Mouse (Mus musculus) neural tube, embryonic 15.5 days (tissue): Measurements from ENCODE around the gene Slc2a2. TPM values are rescaled to one million over a fixed set of nuclear protein-coding genes. Genes with fewer than 3 reads are reported as not detected.
"Not testable (repeated sequence)": the region's sequence is repeated elsewhere in the genome, so short reads cannot be mapped to it uniquely, and the experiment has no call there.

Experiments used
- ATAC-seq: fragments of 200-750 bp; cut with Nextera tagmentation; 2 replicates; pipeline ENCODE4 v1.8.0; 2017; ENCODE audit warnings: mild to moderate bottlenecking, moderate TSS enrichment, moderate library complexity; ENCODE audit not compliant: low FRiP score
- H3K27ac ChIP-seq: fragments of 300-500 bp; sonication (generic); replicated peaks from 2 replicates; pipeline ENCODE4 v1.5.1; 2015; ENCODE audit warnings: mild to moderate bottlenecking, inconsistent platforms
- H3K27me3 ChIP-seq: fragments of 300-500 bp; sonication (generic); replicated peaks from 2 replicates; pipeline ENCODE4 v1.6.1; 2015; ENCODE audit warnings: inconsistent platforms
- H3K36me3 ChIP-seq: fragments of 300-500 bp; sonication (generic); 2 replicates; pipeline ENCODE4 v1.6.1; 2015; ENCODE audit warnings: inconsistent platforms
- H3K4me1 ChIP-seq: fragments of 300-500 bp; sonication (generic); 2 replicates; pipeline ENCODE4 v1.6.1; 2015; ENCODE audit warnings: inconsistent platforms
- H3K4me2 ChIP-seq: fragments of 300-500 bp; sonication (generic); 2 replicates; pipeline ENCODE4 v1.6.1; 2015; ENCODE audit warnings: inconsistent platforms, mild to moderate bottlenecking, moderate library complexity
- H3K4me3 ChIP-seq: fragments of 300-500 bp; sonication (generic); replicated peaks from 2 replicates; pipeline ENCODE4 v1.5.1; 2015; ENCODE audit warnings: mild to moderate bottlenecking, inconsistent platforms
- H3K9ac ChIP-seq: fragments of 300-500 bp; sonication (generic); replicated peaks from 2 replicates; pipeline ENCODE4 v1.6.1; 2015; ENCODE audit warnings: mild to moderate bottlenecking, inconsistent platforms
- H3K9me3 ChIP-seq: fragments of 300-500 bp; sonication (generic); replicated peaks from 2 replicates; pipeline ENCODE4 v1.6.1; 2016; ENCODE audit warnings: inconsistent platforms
- WGBS: fragments of 180-500 bp; shearing (Covaris S2); methylation state at CpG from one replicate; pipeline ENCODE4 v1.1.7; 2015; ENCODE audit warnings: mixed read lengths; 5-methylcytosine and 5-hydroxymethylcytosine counted together
- polyA plus RNA-seq: library from polyadenylated mRNA; unstranded; fragments of >200 nt; fragmentation: Nextera tagmentation; extraction: Ambion mirVana; gene quantifications from 2 replicates; pipeline ENCODE4 v1.2.1, GENCODE M21; 2015

Gene Slc2a2
- polyA plus RNA-seq, 1 experiment from 2014 or later: 0.10 TPM

- 36% methylated on average over 2 of the region's 2 CpGs for WGBS
- no peaks in the 10 kb centered on the region for H3K27me3 ChIP-seq
- no peaks in the 10 kb centered on the region for H3K9me3 ChIP-seq
- no peaks in the 10 kb centered on the region for H3K4me1 ChIP-seq
- no peak overlapping the region for H3K27ac ChIP-seq
- no peak overlapping the region for H3K4me2 ChIP-seq
- no peak overlapping the region for H3K9ac ChIP-seq
- no peaks in the 10 kb centered on the region for H3K36me3 ChIP-seq
- no peak for ATAC-seq
- H3K4me3 ChIP-seq: no peak overlapping the region
These were observed 39.3 kb downstream of the Slc2a2 start for GRCm38 (mm10) chr3:28736981-28737380.

DNA sequence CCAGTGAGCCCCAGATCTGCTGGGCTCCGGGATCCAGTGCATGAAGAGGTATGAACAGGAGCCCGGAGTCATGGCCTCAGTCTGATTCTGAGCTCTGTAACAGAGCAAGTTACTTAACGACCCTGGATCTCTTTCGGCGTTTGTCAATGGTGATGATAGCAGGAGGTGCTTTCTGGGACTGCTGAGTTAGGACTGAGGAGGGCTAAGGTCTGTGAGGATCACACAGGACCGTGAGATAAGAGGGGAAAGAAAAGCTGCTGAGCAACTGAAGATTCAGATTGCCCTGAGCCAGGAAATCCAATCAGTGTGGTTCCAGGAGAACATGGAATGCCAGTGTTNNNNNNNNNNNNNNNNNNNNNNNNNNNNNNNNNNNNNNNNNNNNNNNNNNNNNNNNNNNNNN lies 42.6 kb downstream of the Slc2a2 start:
- 30% methylated on average over 6 of the region's 6 CpGs for WGBS
- Histone ChIP-seq H3K4me1 (no peaks in the 10 kb centered on the region), H3K4me3 (no peak overlapping the region), H3K27ac (no peak overlapping the region), H3K36me3 (no peaks in the 10 kb centered on the region), H3K27me3 (no peaks in the 10 kb centered on the region), H3K9me3 (no peaks in the 10 kb centered on the region), H3K4me2 (no peak overlapping the region), H3K9ac (no peak overlapping the region)
- ATAC-seq: no peak

- H3K4me1 ChIP-seq: no peaks in the 10 kb centered on the region
- no peak overlapping the region for H3K27ac ChIP-seq
- H3K27me3 ChIP-seq: no peaks in the 10 kb centered on the region
- no peak for ATAC-seq
- no peaks in the 10 kb centered on the region for H3K36me3 ChIP-seq
- H3K9me3 ChIP-seq: no peaks in the 10 kb centered on the region
- no peak overlapping the region for H3K9ac ChIP-seq
- 43% methylated on average over 8 of the region's 8 CpGs for WGBS
- H3K4me2 ChIP-seq: no peak overlapping the region
- H3K4me3 ChIP-seq: no peak overlapping the region
These were observed 45.5 kb downstream of the Slc2a2 start for GRCm38 (mm10) chr3:28743251-28743650.

- no peak overlapping the region for H3K4me3 ChIP-seq
- H3K4me2 ChIP-seq: no peak overlapping the region
- no peaks in the 10 kb centered on the region for H3K27me3 ChIP-seq
- 29% methylated on average over 7 of the region's 7 CpGs for WGBS
- H3K9me3 ChIP-seq: no peaks in the 10 kb centered on the region
- H3K4me1 ChIP-seq: no peaks in the 10 kb centered on the region
- no peak overlapping the region for H3K27ac ChIP-seq
- no peaks in the 10 kb centered on the region for H3K36me3 ChIP-seq
- no peak overlapping the region for H3K9ac ChIP-seq
- peak; percentile 83 for ATAC-seq
These were observed 48.3 kb downstream of the Slc2a2 start for GRCm38 (mm10) chr3:28745835-28746483.

- no peak overlapping the region for H3K27ac ChIP-seq
- no peak overlapping the region for H3K9ac ChIP-seq
- no peak overlapping the region for H3K4me2 ChIP-seq
- ATAC-seq: no peak
- no peaks in the 10 kb centered on the region for H3K4me1 ChIP-seq
- WGBS: 86% methylated on average over 3 of the region's 3 CpGs
- H3K36me3 ChIP-seq: no peaks in the 10 kb centered on the region
- no peak overlapping the region for H3K4me3 ChIP-seq
- H3K27me3 ChIP-seq: no peaks in the 10 kb centered on the region
- no peaks in the 10 kb centered on the region for H3K9me3 ChIP-seq
These were observed 50.4 kb downstream of the Slc2a2 start for GRCm38 (mm10) chr3:28748151-28748550.

- Histone ChIP-seq H3K9me3 (no peaks in the 10 kb centered on the region), H3K27ac (no peak overlapping the region), H3K27me3 (no peaks in the 10 kb centered on the region), H3K4me3 (no peak overlapping the region), H3K4me2 (no peak overlapping the region), H3K4me1 (no peaks in the 10 kb centered on the region), H3K36me3 (no peaks in the 10 kb centered on the region), H3K9ac (no peak overlapping the region)
- no peak for ATAC-seq
These were observed 51.3 kb downstream of the Slc2a2 start for GRCm38 (mm10) chr3:28748956-28749355.

GRCm38 (mm10) chr3:28755477-28755876 lies 57.8 kb downstream of the Slc2a2 start:
- H3K4me1 ChIP-seq: no peaks in the 10 kb centered on the region
- H3K27me3 ChIP-seq: no peaks in the 10 kb centered on the region
- H3K9ac ChIP-seq: no peak overlapping the region
- H3K4me2 ChIP-seq: no peak overlapping the region
- no peak overlapping the region for H3K4me3 ChIP-seq
- H3K27ac ChIP-seq: no peak overlapping the region
- 58% methylated on average over 7 of the region's 7 CpGs for WGBS
- no peaks in the 10 kb centered on the region for H3K36me3 ChIP-seq
- no peaks in the 10 kb centered on the region for H3K9me3 ChIP-seq
- no peak for ATAC-seq

GRCm38 (mm10) chr3:28761225-28761789 lies 63.6 kb downstream of the Slc2a2 start:
- WGBS: 33% methylated on average over 8 of the region's 8 CpGs
- Histone ChIP-seq H3K27ac (no peak overlapping the region), H3K9me3 (no peaks in the 10 kb centered on the region), H3K4me2 (no peak overlapping the region), H3K9ac (no peak overlapping the region), H3K4me1 (no peaks in the 10 kb centered on the region), H3K4me3 (no peak overlapping the region), H3K36me3 (no peaks in the 10 kb centered on the region), H3K27me3 (no peaks in the 10 kb centered on the region)
- peak; percentile 45; the same call in 1 of the 2 replicates for ATAC-seq

DNA sequence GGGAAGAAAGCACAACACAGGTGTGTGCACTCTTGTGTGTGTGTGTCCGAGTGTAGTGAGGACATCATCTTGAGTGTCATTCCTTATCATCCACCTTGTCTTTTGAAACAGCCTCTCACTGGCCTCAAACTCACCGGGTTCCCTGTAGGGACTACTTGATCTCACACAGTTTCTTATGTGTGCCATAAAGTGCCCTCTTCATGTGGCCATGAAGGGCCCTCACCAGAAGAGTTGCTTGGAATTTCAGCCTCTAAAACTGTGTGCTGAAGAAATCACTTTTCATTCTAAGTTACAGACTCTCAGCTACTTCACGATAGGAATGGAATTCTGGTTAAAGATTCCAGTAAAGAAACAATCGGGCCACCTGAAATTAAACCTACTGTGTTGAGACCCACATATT lies 69.2 kb downstream of the Slc2a2 start:
- Histone ChIP-seq H3K9me3 (no peaks in the 10 kb centered on the region), H3K4me3 (no peak overlapping the region), H3K36me3 (no peaks in the 10 kb centered on the region), H3K9ac (no peak overlapping the region), H3K27ac (no peak overlapping the region), H3K27me3 (no peaks in the 10 kb centered on the region), H3K4me2 (no peak overlapping the region), H3K4me1 (no peaks in the 10 kb centered on the region)
- 91% methylated on average over 4 of the region's 4 CpGs for WGBS
- ATAC-seq: no peak

GRCm38 (mm10) chr3:28768222-28768621 lies 70.5 kb downstream of the Slc2a2 start:
- H3K9ac ChIP-seq: no peak overlapping the region
- 56% methylated on average over 3 of the region's 3 CpGs for WGBS
- no peaks in the 10 kb centered on the region for H3K9me3 ChIP-seq

GRCm38 (mm10) chr3:28772919-28773318 lies 75.2 kb downstream of the Slc2a2 start:
- 68% methylated on average over 4 of the region's 4 CpGs for WGBS
- not testable (repeated sequence) for H3K27me3 ChIP-seq, ATAC-seq, H3K9me3 ChIP-seq, H3K4me2 ChIP-seq, H3K9ac ChIP-seq, H3K36me3 ChIP-seq, H3K4me1 ChIP-seq, H3K27ac ChIP-seq, H3K4me3 ChIP-seq

More at GRCm38 (mm10) chr3:28768222-28768621, 70.5 kb downstream of the Slc2a2 start:
- H3K4me2 ChIP-seq: no peak overlapping the region
- ATAC-seq: no peak
- H3K36me3 ChIP-seq: no peaks in the 10 kb centered on the region
- H3K27ac ChIP-seq: no peak overlapping the region
- H3K27me3 ChIP-seq: no peaks in the 10 kb centered on the region
- no peaks in the 10 kb centered on the region for H3K4me1 ChIP-seq
- H3K4me3 ChIP-seq: no peak overlapping the region

DNA sequence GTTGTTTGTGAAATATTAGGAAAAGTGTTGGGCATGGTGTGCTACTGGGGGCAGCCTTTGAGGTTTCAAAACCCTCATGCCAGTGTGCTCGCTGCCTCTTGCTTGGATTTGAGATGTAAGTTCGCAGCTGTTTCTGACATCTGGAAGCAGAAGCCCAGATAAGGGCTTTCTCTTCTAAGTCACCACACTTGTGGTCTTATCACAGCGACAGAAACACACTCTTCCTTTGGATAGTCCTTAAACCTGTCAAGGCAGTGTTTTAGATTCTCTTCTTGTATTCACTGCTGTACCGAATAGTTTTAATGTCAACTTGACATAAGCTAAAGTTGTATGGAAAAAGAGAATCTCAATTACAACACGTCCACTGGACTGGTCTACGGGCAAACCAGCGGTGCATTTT lies 77.7 kb downstream of the Slc2a2 start:
- H3K9me3 ChIP-seq: no peaks in the 10 kb centered on the region

More for the DNA sequence above, 77.7 kb downstream of the Slc2a2 start:
- ATAC-seq: no peak
- no peak overlapping the region for H3K27ac ChIP-seq
- no peak overlapping the region for H3K4me3 ChIP-seq
- no peak overlapping the region for H3K4me2 ChIP-seq
- H3K9ac ChIP-seq: no peak overlapping the region
- WGBS: 95% methylated on average over 7 of the region's 7 CpGs
- no peaks in the 10 kb centered on the region for H3K4me1 ChIP-seq
- no peaks in the 10 kb centered on the region for H3K27me3 ChIP-seq
- H3K36me3 ChIP-seq: no peaks in the 10 kb centered on the region
